Mouse (Mus musculus): ENCODE results near the gene Iglon5. TPM values are rescaled to one million over a fixed set of nuclear protein-coding genes. Genes with fewer than 3 reads are reported as not detected.

The Iglon5 gene
- 79.6 and 82.4 TPM in 2 replicates for polyA plus RNA-seq (2012; rRNA removed)

- Histone ChIP-seq H3K27me3 (ENCODE audit: control insufficient read depth, insufficient read depth, low read length) (no peaks in the 10 kb centered on the region), H3K4me3 (replicated peaks; ENCODE audit: insufficient read depth, low read depth, low read length) (peak within 1 kb of the TSS; percentile 93), H3K4me1 (ENCODE audit: control insufficient read depth, insufficient read depth, low read length) (peaks cover 6% of the 10 kb centered on the region), H3K27ac (ENCODE audit: insufficient read depth, low read length) (peak within 1 kb of the TSS; percentile 92)
- 1% methylated on average over 25 of the region's 41 CpGs for WGBS
- DNase-seq = peak; percentile 57 to 63
- TF ChIP-seq CTCF (IDR thresholded peaks at IDR 0.05; ENCODE audit: borderline replicate concordance, insufficient read depth, low read depth, low read length) (no peak), POLR2A (IDR thresholded peaks at IDR 0.05; ENCODE audit: borderline replicate concordance, insufficient read depth, low read length) (no peak)
Measured at GRCm38 (mm10) chr7:43489631-43490125, at the start of gene Iglon5. Gene Iglon5 (minus strand): TSS chr7:43490075.

- no peaks in the 10 kb centered on the region for H3K4me1 ChIP-seq (ENCODE audit: control insufficient read depth, insufficient read depth, low read length)
- 60% methylated on average over 4 of the region's 4 CpGs for WGBS
- H3K27me3 ChIP-seq (ENCODE audit: control insufficient read depth, insufficient read depth, low read length) = no peaks in the 10 kb centered on the region
- no peak for DNase-seq
- no peak for TF ChIP-seq CTCF (IDR thresholded peaks at IDR 0.05; ENCODE audit: borderline replicate concordance, insufficient read depth, low read depth, low read length)
- no peak overlapping the region for H3K27ac ChIP-seq (ENCODE audit: insufficient read depth, low read length)
- no peak overlapping the region for H3K4me3 ChIP-seq (replicated peaks; ENCODE audit: insufficient read depth, low read depth, low read length)
Measured at GRCm38 (mm10) chr7:43538524-43538923, 48.6 kb upstream of the Iglon5 start.

GRCm38 (mm10) chr7:43532936-43533505 lies 43.1 kb upstream of the Iglon5 start:
- H3K4me1 ChIP-seq (ENCODE audit: control insufficient read depth, insufficient read depth, low read length) = no peaks in the 10 kb centered on the region
- DNase-seq = no peak
- WGBS = 89% methylated on average over 9 of the region's 9 CpGs
- TF ChIP-seq CTCF (IDR thresholded peaks at IDR 0.05; ENCODE audit: borderline replicate concordance, insufficient read depth, low read depth, low read length) (no peak), POLR2A (IDR thresholded peaks at IDR 0.05; ENCODE audit: borderline replicate concordance, insufficient read depth, low read length) (no peak)
- H3K27ac ChIP-seq (ENCODE audit: insufficient read depth, low read length) = no peak overlapping the region
- no peak overlapping the region for H3K4me3 ChIP-seq (replicated peaks; ENCODE audit: insufficient read depth, low read depth, low read length)
- no peaks in the 10 kb centered on the region; the same call in 1 of the 2 replicates for H3K27me3 ChIP-seq (ENCODE audit: control insufficient read depth, insufficient read depth, low read length)

- TF ChIP-seq CTCF (IDR thresholded peaks at IDR 0.05; ENCODE audit: borderline replicate concordance, insufficient read depth, low read depth, low read length) (no peak), POLR2A (IDR thresholded peaks at IDR 0.05; ENCODE audit: borderline replicate concordance, insufficient read depth, low read length) (no peak)
- Histone ChIP-seq H3K4me3 (replicated peaks; ENCODE audit: insufficient read depth, low read depth, low read length) (no peak overlapping the region), H3K27ac (ENCODE audit: insufficient read depth, low read length) (no peak overlapping the region), H3K27me3 (ENCODE audit: control insufficient read depth, insufficient read depth, low read length) (no peaks in the 10 kb centered on the region; the same call in 1 of the 2 replicates), H3K4me1 (ENCODE audit: control insufficient read depth, insufficient read depth, low read length) (no peaks in the 10 kb centered on the region)
- DNase-seq = no peak
- WGBS = 71% methylated on average over 8 of the region's 8 CpGs
Measured at GRCm38 (mm10) chr7:43530216-43530785, 40.4 kb upstream of the Iglon5 start.

- Histone ChIP-seq H3K4me1 (ENCODE audit: control insufficient read depth, insufficient read depth, low read length) (no peaks in the 10 kb centered on the region), H3K27ac (ENCODE audit: insufficient read depth, low read length) (no peak overlapping the region), H3K4me3 (replicated peaks; ENCODE audit: insufficient read depth, low read depth, low read length) (no peak overlapping the region), H3K27me3 (ENCODE audit: control insufficient read depth, insufficient read depth, low read length) (no peaks in the 10 kb centered on the region)
- DNase-seq = peak in 1 of 2 experiments; percentile 3
- whole genome bisulfite sequencing = 26% methylated on average over 3 of the region's 3 CpGs
- no peak for TF ChIP-seq POLR2A (IDR thresholded peaks at IDR 0.05; ENCODE audit: borderline replicate concordance, insufficient read depth, low read length)
- TF ChIP-seq CTCF (IDR thresholded peaks at IDR 0.05; ENCODE audit: borderline replicate concordance, insufficient read depth, low read depth, low read length) = peak; percentile 47; the same call in 1 of the 2 replicates
Measured at GRCm38 (mm10) chr7:43525313-43525712, 35.4 kb upstream of the Iglon5 start.

- TF ChIP-seq POLR2A (IDR thresholded peaks at IDR 0.05; ENCODE audit: borderline replicate concordance, insufficient read depth, low read length) (no peak), CTCF (IDR thresholded peaks at IDR 0.05; ENCODE audit: borderline replicate concordance, insufficient read depth, low read depth, low read length) (no peak)
Measured at GRCm38 (mm10) chr7:43522776-43523175, 32.9 kb upstream of the Iglon5 start.

GRCm38 (mm10) chr7:43518341-43518740 lies 28.5 kb upstream of the Iglon5 start:
- DNase-seq = peak; percentile 21 to 50
- WGBS = 20% methylated on average over 15 of the region's 15 CpGs
- TF ChIP-seq CTCF (IDR thresholded peaks at IDR 0.05; ENCODE audit: borderline replicate concordance, insufficient read depth, low read depth, low read length) = no peak
- peak; percentile 25; the same call in 1 of the 2 replicates for TF ChIP-seq POLR2A (IDR thresholded peaks at IDR 0.05; ENCODE audit: borderline replicate concordance, insufficient read depth, low read length)

More at GRCm38 (mm10) chr7:43522776-43523175, 32.9 kb upstream of the Iglon5 start:
- peaks cover 5% of the 10 kb centered on the region; the same call in 1 of the 2 replicates for H3K4me1 ChIP-seq (ENCODE audit: control insufficient read depth, insufficient read depth, low read length)
- no peak for DNase-seq
- 81% methylated on average over 2 of the region's 2 CpGs for WGBS
- no peak overlapping the region for H3K4me3 ChIP-seq (replicated peaks; ENCODE audit: insufficient read depth, low read depth, low read length)
- no peaks in the 10 kb centered on the region for H3K27me3 ChIP-seq (ENCODE audit: control insufficient read depth, insufficient read depth, low read length)
- H3K27ac ChIP-seq (ENCODE audit: insufficient read depth, low read length) = no peak overlapping the region

GRCm38 (mm10) chr7:43515076-43515475 lies 25.2 kb upstream of the Iglon5 start:
- Histone ChIP-seq H3K27me3 (ENCODE audit: control insufficient read depth, insufficient read depth, low read length) (no peaks in the 10 kb centered on the region), H3K4me3 (replicated peaks; ENCODE audit: insufficient read depth, low read depth, low read length) (no peak overlapping the region), H3K4me1 (ENCODE audit: control insufficient read depth, insufficient read depth, low read length) (peaks cover 5% of the 10 kb centered on the region; the same call in 1 of the 2 replicates), H3K27ac (ENCODE audit: insufficient read depth, low read length) (no peak overlapping the region)
- 87% methylated on average over 5 of the region's 5 CpGs for WGBS
- TF ChIP-seq CTCF (IDR thresholded peaks at IDR 0.05; ENCODE audit: borderline replicate concordance, insufficient read depth, low read depth, low read length) (no peak), POLR2A (IDR thresholded peaks at IDR 0.05; ENCODE audit: borderline replicate concordance, insufficient read depth, low read length) (no peak)
- no peak for DNase-seq

More at GRCm38 (mm10) chr7:43518341-43518740, 28.5 kb upstream of the Iglon5 start:
- Histone ChIP-seq H3K27ac (ENCODE audit: insufficient read depth, low read length) (peak overlapping the region; percentile 12), H3K4me3 (replicated peaks; ENCODE audit: insufficient read depth, low read depth, low read length) (peak overlapping the region; percentile 17), H3K27me3 (ENCODE audit: control insufficient read depth, insufficient read depth, low read length) (no peaks in the 10 kb centered on the region), H3K4me1 (ENCODE audit: control insufficient read depth, insufficient read depth, low read length) (peaks cover 5% of the 10 kb centered on the region; the same call in 1 of the 2 replicates)
